Mouse (Mus musculus) fibroblast of lung, adult 2 months (primary cell): ENCODE measurements around the gene Gm49355.

Experiments used
- DNase-seq: peaks from one replicate; pipeline ENCODE4 v3.0.0-alpha.2; 2011; ENCODE audit warnings: low read depth

The Gm49355 gene

DNA sequence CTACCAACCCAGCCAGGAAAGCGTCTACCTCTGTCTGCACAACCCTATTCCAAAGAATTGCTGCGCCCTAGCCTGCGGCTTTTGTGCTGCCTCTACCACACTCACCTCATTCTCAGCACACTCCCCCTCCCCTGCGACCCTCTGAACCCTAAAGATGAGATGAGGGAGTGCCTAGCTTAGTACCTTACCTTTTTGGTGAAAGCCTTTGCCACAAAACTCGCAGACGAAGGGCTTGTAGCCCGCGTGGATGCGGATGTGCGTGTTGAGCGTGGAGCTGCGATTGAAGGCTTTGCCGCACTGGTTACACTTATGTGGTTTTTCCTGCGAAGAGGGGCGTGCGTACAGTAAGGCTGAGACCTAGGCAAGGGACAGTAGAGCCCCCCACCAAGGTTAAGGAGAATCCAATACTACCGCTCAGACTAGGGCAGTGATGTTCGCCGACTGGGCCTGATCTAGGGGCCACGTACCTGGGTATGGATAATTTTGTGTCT is 59.7 kb downstream of the Gm49355 start:
- DNase-seq = no peak

DNA sequence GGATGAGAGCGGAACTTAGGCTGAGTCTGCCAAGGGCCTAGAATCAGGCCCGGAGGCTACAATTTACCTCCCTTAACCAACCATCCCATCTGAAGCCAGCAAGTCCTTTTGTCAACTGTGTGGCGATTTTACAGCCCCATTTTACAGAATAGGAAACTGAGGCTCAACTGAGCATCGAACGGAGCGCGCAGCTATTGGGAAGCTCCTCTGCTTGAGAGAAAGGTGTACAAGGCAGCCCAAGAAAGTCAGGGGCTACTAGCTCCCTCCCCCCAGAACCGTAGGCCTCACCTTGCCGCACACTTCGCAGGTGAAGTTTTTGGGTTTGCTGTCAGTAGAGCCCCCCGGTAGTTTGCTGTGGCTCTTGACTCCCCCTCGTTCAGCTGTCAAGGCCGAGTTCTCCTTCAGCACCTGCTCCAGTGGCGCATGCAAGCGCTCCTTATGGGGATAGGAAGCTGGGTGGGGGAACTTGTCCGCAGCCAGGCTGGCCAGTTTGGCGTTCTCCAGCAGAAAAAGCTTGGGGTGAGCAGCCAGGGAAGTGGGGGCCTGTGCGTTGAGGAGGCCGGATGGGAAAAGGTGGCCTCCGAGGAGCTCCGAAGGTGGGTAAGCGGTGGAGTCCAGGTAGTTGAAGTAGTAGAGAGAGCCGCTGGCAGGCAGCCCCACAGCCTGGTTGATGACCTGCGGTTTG is 60.4 kb downstream of the Gm49355 start:
- no peak for DNase-seq

DNA sequence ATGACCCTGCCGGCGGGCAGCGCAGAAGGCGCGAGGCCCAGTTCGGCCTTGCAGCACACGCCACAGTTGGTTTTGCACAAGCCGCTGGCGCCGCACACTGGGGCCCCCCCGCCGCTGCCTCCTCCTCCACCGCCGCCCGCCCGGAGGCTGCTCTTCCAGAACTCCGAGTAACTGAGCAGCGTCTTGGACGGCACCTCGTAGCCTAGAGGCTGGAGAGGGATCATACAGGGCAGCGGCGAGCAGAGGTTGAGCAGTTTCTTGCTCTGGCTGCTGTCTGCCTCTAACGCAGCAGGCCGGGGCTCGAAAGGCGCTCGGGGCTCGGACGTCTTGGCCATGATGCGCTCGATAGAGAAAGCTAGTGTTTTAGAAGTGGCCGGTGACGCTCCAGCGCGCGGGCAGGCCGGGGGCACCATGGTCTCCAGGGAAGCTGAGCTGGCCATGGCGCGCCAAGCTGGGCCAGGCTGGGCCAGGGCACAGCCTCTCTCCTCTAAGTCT is 61.0 kb downstream of the Gm49355 start:
- no peak for DNase-seq

DNA sequence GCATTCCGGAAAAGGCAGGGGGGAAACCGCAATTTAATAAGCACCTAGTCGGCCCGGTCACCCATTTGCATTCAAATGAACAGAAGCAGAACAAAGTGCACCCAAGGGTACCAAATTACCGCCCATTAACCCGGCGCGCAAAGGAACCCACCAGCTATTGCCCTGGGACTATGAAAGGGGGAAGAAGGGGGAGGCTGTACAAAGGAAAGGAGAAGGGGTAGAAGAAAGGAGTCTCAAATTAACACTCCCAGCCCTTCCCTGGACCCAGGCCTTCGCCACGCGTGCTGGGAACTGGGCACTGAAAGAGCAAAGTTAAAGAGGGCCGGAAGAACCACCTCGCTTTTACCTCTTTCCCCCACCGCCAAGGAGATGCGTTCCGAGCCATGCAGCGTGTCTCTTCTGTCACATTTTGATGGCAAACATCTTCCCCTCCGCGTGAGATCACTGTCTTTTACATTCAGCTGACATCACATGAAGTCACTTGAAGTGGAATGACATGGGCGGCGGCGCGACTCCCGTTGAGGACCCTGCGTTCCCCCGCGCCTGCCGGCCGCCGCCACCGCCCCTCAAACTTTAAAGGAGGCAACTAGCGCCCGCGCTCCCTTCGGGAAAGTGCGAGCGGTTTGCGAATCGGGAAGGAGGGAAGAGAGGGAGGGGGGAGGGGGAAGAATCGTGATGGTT is 61.6 kb downstream of the Gm49355 start:
- DNase-seq = no peak

DNA sequence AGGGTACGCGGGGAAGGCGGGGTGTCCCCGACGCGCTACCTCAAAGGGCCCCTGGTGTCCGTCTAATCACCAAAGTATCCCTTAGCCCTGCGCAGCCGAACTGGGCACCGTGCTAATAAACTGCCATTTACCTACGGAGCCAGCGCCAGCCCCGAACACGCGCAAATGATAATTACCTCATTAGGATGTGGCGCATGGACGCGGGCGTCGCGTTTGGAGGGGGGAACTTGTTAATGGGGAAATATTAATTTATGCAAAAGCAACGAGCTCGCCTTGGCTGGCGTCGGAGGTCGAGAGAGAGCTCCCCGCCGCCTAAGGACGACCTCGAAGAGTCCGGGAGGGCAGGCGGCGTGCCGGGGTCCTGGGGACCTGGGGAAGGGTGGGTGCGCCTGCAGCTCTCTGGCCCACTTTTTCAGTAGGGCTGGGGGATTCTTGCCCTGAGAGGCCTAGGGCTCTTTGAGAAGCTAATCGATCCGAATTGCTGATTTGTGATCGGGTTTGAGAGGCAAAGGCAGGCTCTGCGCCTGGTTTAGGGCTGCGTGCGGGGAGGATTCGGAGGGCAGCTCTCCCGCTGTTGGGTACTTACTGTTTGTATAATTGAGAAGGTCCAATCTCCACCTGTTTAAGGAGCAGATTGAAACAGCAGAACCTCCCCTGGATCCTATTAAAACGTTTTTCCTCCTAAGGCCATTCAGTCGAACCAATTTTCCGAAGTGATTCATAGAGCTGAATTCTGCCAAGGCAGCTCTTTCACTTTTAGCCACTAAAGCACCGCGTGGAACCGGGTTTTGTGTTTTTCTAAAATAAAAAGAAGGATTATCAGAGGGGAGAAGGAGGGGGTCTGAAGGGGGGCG is 62.5 kb downstream of the Gm49355 start:
- DNase-seq = no peak

DNA sequence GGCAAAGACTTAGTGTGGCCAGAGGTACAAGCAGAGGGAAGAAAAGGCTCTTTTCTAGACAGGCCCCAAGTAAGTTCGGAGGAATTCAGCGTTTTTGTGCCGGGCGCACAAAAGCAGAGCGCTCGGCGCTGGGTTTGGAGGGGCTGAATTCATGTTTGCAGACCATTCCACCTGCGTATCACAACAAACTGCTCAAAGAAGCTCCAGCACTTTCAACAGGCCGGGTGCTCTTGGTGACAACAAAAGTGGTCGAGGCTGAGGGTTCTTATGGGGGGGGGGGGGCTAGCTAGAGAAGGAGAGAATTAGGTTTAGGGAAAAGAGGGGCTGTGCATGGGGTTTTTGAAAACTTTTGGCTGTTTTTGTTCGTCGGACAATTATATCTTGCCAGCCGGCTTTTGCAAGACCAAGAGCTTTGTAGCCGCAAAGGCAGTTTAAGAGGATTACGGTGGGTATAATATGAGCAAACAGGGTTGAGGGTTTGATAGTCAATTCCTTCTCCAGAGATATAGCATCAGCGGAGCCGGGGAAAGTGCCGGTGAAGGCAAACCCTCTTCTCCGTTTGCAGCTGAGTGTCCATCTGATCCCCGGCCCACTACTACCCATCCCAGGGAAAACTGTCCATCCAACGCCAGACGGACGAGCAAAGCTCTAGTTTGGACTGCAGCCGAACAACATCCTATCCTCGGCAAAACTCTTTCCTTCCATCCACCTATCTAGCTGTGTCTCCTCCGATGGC is 63.3 kb downstream of the Gm49355 start:
- DNase-seq = no peak

DNA sequence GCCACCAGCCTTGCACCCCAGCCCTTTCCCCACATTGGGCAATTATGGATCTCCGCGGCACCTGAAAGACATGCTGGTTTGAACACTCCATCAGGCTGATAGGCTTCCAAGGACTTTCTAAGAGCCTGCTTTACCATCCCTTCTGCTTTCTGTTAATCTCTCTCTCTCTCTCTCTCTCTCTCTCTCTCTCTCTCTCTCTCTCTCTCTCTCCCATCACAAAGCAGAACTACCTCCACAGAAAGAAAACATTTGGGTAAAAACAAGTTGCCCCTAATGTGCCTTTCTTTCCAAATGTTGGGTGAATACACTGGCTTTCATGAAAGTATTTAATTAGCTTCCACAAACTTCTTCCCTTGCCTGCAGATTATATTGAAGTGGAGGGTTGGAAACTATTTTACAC is 64.3 kb downstream of the Gm49355 start, which contains the start of gene Fezf2:
Gene Fezf2 (minus strand): TSS at position 101 of the 400 bp plus-strand sequence.
- no peak for DNase-seq

DNA sequence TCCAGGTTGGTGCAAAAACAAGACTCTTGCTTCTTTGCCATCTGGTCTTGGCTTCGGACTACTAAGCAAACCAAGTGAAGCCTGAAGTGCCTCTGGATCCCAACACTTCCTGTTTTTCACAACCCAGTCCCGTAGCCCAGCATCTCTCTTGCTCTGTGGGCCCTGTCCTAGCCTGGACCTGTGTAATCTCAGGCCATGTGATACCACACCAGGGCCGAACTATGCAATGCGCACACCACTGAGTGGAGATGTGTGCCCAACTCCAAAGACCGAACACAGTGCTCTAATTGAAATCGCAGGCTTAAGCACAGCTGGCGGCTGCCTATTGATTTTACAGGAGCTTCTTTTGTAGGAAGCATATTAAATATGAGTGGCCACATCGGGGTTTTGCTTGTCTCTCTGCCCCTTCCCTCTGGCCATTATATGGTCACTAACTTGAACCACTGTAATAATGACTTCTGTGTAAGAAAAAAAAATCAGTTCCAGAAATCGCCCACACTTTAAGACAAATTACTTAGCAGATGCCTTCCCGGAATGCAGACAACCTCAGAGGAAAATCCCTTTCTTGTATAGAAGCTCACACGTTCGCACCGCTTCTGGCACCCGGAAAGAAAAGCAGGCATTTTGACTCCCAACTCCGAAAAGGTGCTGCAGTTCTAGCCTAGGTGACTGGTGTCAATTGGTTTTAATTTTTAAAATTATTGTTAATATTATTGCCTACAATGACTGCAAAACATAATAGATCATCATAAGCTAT is 65.7 kb downstream of the Gm49355 start:
- no peak for DNase-seq

DNA sequence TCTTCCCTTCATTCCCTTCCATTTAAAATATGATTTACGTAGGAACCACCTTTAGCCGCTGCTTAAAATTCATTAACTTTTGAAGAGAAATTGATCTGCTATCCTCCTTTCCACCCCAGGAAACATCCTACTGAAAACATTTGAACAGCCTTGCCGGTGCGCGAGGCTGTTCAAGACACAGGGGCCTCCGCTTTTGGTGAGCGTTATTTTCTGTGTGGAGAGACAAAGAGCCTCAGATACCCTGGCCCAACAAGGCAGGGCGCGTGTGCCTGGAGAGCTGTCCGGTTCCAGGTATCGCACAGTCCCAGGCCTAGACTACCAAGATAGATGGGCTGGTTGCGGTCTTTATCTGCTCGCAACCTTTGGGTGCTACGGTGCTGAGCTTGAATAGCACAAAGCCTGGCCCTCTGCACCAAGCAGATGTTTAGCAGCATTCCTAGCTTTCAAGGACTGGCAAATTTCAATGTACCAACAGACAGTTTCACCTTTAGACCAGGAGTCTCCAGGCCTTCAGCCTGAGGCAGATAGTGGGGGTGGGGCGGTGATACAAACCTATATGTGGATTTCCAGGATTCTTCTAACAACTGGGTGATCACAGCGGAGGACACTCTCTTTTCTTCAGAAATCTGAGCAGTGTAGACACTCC is 66.6 kb downstream of the Gm49355 start:
- no peak for DNase-seq
